Mouse (Mus musculus): ENCODE data around the gene Prss22.

Gene Prss22

GRCm38 (mm10) chr17:23997901-23998300, at the start of gene Prss22:
TSS of gene Prss22 (minus strand) at chr17:23998100.
- no peak for DNase-seq (ENCODE audit: low read depth in 1 of 2, low spot score in 2 of 2)

- no peak for DNase-seq (ENCODE audit: low read depth in 1 of 2, low spot score in 2 of 2)
These were observed 48.1 kb upstream of the Prss22 start for GRCm38 (mm10) chr17:24046026-24046425.

GRCm38 (mm10) chr17:24045608-24046007, 47.7 kb upstream of the Prss22 start:
- DNase-seq (ENCODE audit: low read depth in 1 of 2, low spot score in 2 of 2), result no peak

GRCm38 (mm10) chr17:24044482-24044881, 46.6 kb upstream of the Prss22 start:
- no peak for DNase-seq (ENCODE audit: low read depth in 1 of 2, low spot score in 2 of 2)

- no peak for DNase-seq (ENCODE audit: low read depth in 1 of 2, low spot score in 2 of 2)
These were observed 39.9 kb upstream of the Prss22 start, which contains the start of gene Prss27 for GRCm38 (mm10) chr17:24037844-24038243. TSS of gene Prss27 (plus strand) at chr17:24038144.

GRCm38 (mm10) chr17:24037360-24037759, 39.5 kb upstream of the Prss22 start:
- peak in 1 of 2 experiments; percentile 24 for DNase-seq (ENCODE audit: low read depth in 1 of 2, low spot score in 2 of 2)

- DNase-seq (ENCODE audit: low read depth in 1 of 2, low spot score in 2 of 2), result peak in 1 of 2 experiments; percentile 20
These were observed 39.1 kb upstream of the Prss22 start for GRCm38 (mm10) chr17:24036954-24037353.

GRCm38 (mm10) chr17:24035087-24035486, 37.2 kb upstream of the Prss22 start:
- DNase-seq (ENCODE audit: low read depth in 1 of 2, low spot score in 2 of 2), result no peak

GRCm38 (mm10) chr17:24030551-24030950, 32.7 kb upstream of the Prss22 start:
- no peak for DNase-seq (ENCODE audit: low read depth in 1 of 2, low spot score in 2 of 2)

- no peak for DNase-seq (ENCODE audit: low read depth in 1 of 2, low spot score in 2 of 2)
These were observed 31.6 kb upstream of the Prss22 start for GRCm38 (mm10) chr17:24029477-24029876.

- no peak for DNase-seq (ENCODE audit: low read depth in 1 of 2, low spot score in 2 of 2)
These were observed 23.7 kb upstream of the Prss22 start for GRCm38 (mm10) chr17:24021375-24022199.

- DNase-seq (ENCODE audit: low read depth in 1 of 2, low spot score in 2 of 2), result no peak
These were observed 22.8 kb upstream of the Prss22 start for GRCm38 (mm10) chr17:24020696-24021095.

GRCm38 (mm10) chr17:24015727-24016126, 17.8 kb upstream of the Prss22 start:
- peak in 1 of 2 experiments; percentile 27 for DNase-seq (ENCODE audit: low read depth in 1 of 2, low spot score in 2 of 2)

GRCm38 (mm10) chr17:24014433-24014965, 16.6 kb upstream of the Prss22 start:
- DNase-seq (ENCODE audit: low read depth in 1 of 2, low spot score in 2 of 2), result no peak

GRCm38 (mm10) chr17:24012921-24013320, 15.0 kb upstream of the Prss22 start:
- no peak for DNase-seq (ENCODE audit: low read depth in 1 of 2, low spot score in 2 of 2)

- no peak for DNase-seq (ENCODE audit: low read depth in 1 of 2, low spot score in 2 of 2)
These were observed 11.7 kb upstream of the Prss22 start for GRCm38 (mm10) chr17:24009617-24010016.

GRCm38 (mm10) chr17:24008105-24008504, 10.2 kb upstream of the Prss22 start:
- no peak for DNase-seq (ENCODE audit: low read depth in 1 of 2, low spot score in 2 of 2)

- peak; percentile 83 to 90 for DNase-seq (ENCODE audit: low read depth in 1 of 2, low spot score in 2 of 2)
These were observed 9.5 kb upstream of the Prss22 start for GRCm38 (mm10) chr17:24007391-24007790.

GRCm38 (mm10) chr17:24006930-24007329, 9.0 kb upstream of the Prss22 start:
- peak in 1 of 2 experiments; percentile 33 for DNase-seq (ENCODE audit: low read depth in 1 of 2, low spot score in 2 of 2)

- no peak for DNase-seq (ENCODE audit: low read depth in 1 of 2, low spot score in 2 of 2)
These were observed 7.1 kb upstream of the Prss22 start for GRCm38 (mm10) chr17:24005049-24005448.

GRCm38 (mm10) chr17:24004071-24004665, 6.3 kb upstream of the Prss22 start:
- no peak for DNase-seq (ENCODE audit: low read depth in 1 of 2, low spot score in 2 of 2)

- DNase-seq (ENCODE audit: low read depth in 1 of 2, low spot score in 2 of 2), result no peak
These were observed 2.5 kb upstream of the Prss22 start for GRCm38 (mm10) chr17:24000404-24000803.

Measured in monocyte, adult 2 months (primary cell).